Mouse (Mus musculus) stomach, postnatal 0 days (tissue): ENCODE results near the gene Med12l.

Experiments
- CTCF ChIP-seq: IDR thresholded peaks from 2 replicates; pipeline ENCODE4 v1.5.1; 2016; ENCODE audit warnings: antibody characterized with exemption, low read depth, mild to moderate bottlenecking, moderate library complexity
- EP300 ChIP-seq: optimal IDR thresholded peaks from 2 replicates; pipeline ENCODE3; 2016; ENCODE audit warnings: antibody characterized with exemption

- TF ChIP-seq CTCF = no peak
- no peak for TF ChIP-seq EP300
These were observed 87.1 kb downstream of the Med12l start for GRCm38 (mm10) chr3:59092702-59093101.
